Mouse (Mus musculus) adrenal gland, postnatal 14 days (tissue): Measurements from ENCODE around the gene Msx2. TPM values are rescaled to one million over a fixed set of nuclear protein-coding genes. Genes with fewer than 3 reads are reported as not detected.

Experiments
- DNase-seq: peaks from one replicate; pipeline ENCODE4 v3.0.0; 2021; ENCODE audit warnings: mixed read lengths
- total RNA-seq: library from RNA; stranded (reverse); gene quantifications from 2 replicates; pipeline ENCODE4 v1.2.3, GENCODE M21; 2021

Gene Msx2
- total RNA-seq, 1 experiment from 2014 or later, result 0.63 TPM

GRCm38 (mm10) chr13:53464441-53465001 lies 8.4 kb downstream of the Msx2 start:
- DNase-seq, result no peak

- DNase-seq, result no peak
These were observed 8.9 kb downstream of the Msx2 start for GRCm38 (mm10) chr13:53463946-53464345.

DNA sequence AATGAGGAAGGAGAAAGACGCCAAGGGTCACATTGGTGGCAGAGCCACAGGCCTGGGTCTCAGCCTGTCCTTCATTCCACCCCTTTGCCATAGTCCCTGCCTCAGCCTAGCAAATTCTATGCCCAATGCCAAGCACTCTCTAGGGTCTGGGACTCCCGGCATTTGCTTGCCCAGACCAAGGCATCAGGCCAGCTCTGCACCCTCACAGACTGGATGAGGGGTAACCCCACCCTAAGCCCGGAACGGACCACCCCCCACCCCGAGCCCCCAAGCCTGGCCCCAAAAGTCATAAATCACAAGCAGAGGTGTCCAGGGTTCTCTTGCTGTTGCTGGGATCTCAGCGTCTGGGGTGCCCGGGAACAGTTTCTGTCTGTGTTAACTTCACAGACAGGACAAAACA lies 9.8 kb downstream of the Msx2 start:
- DNase-seq, result no peak

DNA sequence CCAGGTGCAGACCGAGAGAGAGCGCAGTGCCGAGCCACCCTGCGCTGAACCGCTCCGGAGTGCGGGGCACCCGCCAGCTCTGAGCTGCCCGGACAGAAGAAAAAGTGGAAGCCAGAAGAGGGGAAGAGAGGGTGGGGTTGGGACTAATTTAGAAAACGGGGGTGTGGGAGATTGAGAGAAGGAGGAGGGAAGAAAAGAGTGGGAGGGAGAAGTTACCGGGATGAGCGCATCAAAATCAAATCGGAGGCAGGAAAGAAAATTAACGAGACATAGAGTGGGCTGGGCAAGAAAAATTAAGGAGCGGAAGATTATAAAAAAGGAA lies 10.3 kb downstream of the Msx2 start:
- DNase-seq, result no peak

- peak; percentile 59 for DNase-seq
These were observed 10.8 kb downstream of the Msx2 start for GRCm38 (mm10) chr13:53461855-53462648.

DNA sequence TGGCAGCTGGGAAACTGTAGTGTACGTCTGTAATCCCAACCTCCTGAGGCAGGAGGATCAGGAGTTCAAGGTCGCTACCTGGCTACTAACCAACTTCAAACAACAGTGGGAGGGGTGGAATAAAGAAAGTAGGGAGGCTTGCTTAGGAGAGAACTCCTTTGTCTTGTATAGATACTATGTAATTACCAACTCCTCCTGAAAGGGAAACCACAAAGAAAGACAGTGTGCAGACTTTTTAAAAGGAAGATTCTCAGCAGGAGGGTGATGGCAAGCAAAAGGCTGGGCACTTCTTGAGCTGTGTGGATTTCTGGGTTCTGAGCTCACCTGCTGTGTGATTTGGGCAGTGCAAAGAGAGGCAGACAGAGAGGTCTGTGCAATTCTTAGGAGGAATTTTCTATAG lies 11.5 kb downstream of the Msx2 start:
- no peak for DNase-seq

DNA sequence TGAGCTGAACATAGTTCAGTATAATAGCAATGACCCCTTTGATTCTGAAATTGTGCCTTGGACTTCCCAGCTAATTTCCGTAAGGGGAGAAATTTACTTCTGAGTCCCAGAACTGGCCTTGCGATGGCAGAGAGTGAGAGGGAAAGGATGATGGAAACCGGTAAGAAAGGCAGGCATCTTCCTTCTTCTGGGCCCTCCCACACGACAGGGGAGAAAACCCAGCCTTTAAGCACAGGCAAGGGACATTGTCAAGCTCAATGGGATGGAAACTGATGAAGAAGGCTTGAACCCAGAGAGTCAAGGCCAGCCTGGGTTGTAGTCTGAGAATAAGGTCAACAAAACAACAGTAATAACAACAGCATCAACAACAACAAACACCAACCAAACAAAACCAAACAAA lies 14.1 kb downstream of the Msx2 start:
- no peak for DNase-seq

GRCm38 (mm10) chr13:53454794-53455672 lies 17.8 kb downstream of the Msx2 start:
- DNase-seq, result no peak

GRCm38 (mm10) chr13:53453927-53454326 lies 18.9 kb downstream of the Msx2 start:
- no peak for DNase-seq

- DNase-seq, result peak; percentile 51
These were observed 25.3 kb downstream of the Msx2 start for GRCm38 (mm10) chr13:53447609-53448008.

- peak; percentile 83 for DNase-seq
These were observed 29.3 kb downstream of the Msx2 start for GRCm38 (mm10) chr13:53443602-53444001.

DNA sequence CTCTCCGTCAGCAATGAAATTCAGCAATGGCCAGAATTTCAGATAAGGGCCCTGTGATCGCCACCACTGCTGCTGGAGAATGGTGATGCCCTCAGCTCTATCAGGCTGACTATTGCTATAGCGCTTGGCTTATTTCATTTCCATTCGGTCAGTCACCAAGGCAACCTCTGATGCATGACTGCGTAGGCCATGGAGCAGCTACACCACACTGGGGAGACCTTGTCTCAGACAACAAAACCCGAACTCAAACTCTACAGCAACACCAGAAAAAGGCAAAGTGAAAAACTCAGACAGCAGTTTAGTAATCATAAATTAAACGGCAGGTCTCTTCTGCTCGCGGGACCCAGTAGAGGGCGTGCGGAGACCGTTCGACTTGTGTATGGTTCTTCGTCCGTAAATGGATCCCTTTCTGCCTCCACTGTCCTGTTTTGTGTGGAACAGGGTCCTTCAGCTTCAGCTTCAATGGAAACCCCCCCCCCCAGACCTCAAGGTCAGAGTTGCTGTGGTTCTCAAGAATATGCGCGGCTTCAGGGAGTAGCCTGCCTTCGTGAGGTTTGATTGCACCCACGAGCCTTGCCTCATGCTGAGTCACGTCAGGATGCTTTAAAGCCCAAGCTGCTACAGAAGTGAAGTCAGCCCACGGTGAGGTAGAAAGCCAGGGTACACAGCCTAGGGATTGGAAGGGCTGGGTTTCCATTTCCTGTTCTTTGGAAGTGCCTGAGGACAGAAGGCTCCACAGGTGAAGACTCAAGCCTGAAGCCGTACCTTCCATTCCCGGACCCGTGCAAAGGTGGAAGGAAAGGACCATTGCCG lies 30.5 kb downstream of the Msx2 start:
- DNase-seq, result peak; percentile 45

DNA sequence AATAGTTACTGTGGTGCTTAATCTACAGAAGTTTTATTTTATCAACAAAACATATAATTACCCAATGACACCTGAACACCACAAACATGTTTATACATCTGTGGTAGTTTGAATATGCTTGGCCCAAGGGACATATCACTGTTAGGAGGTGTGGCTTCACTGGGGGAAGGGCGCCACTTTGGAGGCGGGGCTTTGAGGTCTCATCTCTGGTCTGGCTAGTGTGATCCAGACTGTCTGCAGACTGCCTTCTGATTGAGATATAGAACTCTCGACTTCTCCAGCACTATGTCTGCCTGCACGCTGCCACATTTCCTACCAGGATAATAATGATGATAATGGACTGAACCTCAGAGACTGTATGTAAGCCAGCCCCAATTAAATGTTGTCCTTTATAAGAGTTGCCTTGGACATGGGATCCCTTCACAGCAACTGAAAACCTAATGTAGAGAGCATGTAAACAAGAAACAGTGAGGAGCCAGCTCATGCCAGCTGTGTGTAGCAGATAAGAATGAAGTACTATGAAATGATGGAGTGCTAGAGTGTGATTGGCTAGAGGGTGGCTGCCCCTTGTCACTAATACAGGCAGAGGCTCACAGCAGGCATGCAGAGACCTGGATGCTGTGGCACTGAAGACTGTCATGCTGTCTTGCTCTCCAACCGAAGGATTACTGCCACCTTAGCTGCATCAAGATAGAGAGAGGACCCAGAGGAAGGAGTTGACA lies 31.4 kb downstream of the Msx2 start:
- DNase-seq, result no peak

DNA sequence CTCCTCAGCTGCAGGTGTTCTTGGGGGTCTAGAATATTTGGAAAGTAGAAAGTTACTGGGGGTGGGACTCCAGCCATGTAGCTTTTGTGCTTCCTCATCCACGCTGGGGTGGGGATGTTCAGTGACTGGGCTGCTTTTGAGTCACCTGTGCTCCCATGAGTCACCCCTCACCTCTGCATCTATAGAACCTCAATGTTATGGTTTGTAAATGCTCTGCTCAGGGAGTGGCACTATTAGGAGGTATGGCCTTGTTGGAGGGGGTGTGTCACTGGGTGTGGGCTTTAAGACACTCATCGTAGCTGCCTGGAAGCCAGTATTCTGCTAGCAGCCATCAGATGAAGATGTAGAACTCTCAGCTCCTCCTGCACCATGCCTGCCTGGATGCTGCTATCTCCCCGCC lies 32.9 kb downstream of the Msx2 start:
- no peak for DNase-seq

DNA sequence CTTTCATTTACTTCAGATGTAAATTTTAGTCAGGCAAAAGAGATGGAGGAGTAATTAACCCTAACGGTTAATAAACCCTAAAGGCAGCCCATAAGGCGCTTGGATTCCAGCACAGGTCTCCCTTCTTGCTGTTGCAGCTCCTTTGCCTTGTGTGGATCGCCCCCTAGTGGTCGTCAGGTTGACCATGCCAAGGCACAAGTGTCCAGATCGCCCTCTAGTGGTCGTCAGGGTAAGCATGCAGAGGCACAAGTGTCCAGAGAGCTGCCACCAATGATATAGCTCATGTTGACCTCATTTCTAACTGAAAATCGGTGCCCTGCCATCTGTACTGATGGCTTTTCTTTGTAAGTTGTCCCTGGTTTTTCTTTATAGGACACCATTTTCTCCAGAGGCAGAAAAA lies 46.4 kb downstream of the Msx2 start:
- peak; percentile 93 for DNase-seq

- no peak for DNase-seq
These were observed 51.7 kb downstream of the Msx2 start for GRCm38 (mm10) chr13:53421189-53421588.

DNA sequence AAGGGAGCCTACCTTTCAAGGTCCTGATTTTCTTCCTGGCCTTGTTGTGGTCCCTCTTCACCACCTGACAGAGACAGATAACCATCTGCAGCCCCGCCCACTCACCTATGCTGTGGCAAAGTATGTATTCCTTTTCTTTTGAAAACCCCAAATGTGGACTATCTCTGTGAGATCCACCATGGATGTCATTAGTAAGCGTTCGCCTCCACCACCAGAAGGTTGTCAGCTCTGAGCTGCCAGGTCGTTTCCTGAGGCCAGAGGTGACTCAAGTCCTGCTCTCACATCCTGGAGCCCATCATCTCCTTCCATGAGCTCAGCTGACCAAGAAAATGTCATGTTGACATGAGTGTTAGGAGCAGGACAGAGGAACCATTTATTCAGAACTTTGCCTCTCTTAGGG lies 52.1 kb downstream of the Msx2 start:
- no peak for DNase-seq

- DNase-seq, result no peak
These were observed 53.2 kb downstream of the Msx2 start for GRCm38 (mm10) chr13:53419681-53420080.

GRCm38 (mm10) chr13:53417701-53418100 lies 55.2 kb downstream of the Msx2 start:
- DNase-seq, result no peak
